13 mouse cellular contexts compared by ENCODE assay signal in the genomic region with DNA sequence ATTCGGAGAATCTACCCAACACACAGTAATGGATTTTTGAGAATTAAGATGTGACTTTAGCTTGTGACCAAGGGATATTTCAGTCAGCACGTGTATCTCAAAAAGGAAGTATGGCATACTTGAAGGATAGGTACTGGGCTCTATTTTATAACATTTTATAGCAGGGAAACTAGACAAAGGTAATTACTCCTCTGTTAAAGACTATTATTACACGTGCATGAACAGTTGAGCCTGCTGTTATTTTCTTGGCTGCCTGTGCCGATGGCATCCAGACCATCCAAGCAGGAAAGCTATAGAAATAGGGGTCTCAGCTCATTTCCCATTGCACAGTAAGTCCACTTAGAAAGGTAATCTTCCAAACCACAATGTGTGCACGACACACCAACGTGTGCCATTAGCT.
DNase-seq lines count a peak whose midpoint lies in the region; ATAC-seq and TF ChIP-seq lines count a peak whose summit lies in the region.
"Had no signal": no experiment of that assay in that cellular context is flagged by ENCODE, and none has a peak within 500 bp of the region (broad histone marks: within the 10 kb centered on the region; RNA-seq: fewer than 3 reads in every experiment).

No protein-coding gene starts in this region.

- H3K4me3 ChIP-seq in hindbrain, embryonic 13.5 days, result no peak overlapping the region
- no peak overlapping the region for H3K4me3 ChIP-seq in hindbrain, embryonic 11.5 days (ENCODE audit: low read depth, low read length)
- no peak overlapping the region for H3K4me3 ChIP-seq in embryonic facial prominence, embryonic 15.5 days (replicated peaks)
- no peak overlapping the region for H3K4me3 ChIP-seq in forebrain, postnatal 0 days (ENCODE audit: low read depth, low read length)
- H3K4me3 ChIP-seq in neural tube, embryonic 13.5 days, result no peak overlapping the region
- H3K4me3 ChIP-seq: midbrain, embryonic 10.5 days had no signal

- DNase-seq in hindbrain, embryonic 11.5 days (ENCODE audit: low spot score), result no peak
- peak; percentile 23 for DNase-seq in forebrain, postnatal 0 days
- DNase-seq in urinary bladder, postnatal 10 days (ENCODE audit: low spot score), result no peak
- DNase-seq in adrenal gland, postnatal 36 days, result no peak
- DNase-seq: adrenal gland, postnatal 14 days; cerebellum, adult 11 months; layer of hippocampus, postnatal 36 days had no signal

- peak overlapping the region; percentile 27 for H3K4me2 ChIP-seq in hindbrain, embryonic 13.5 days
- H3K4me2 ChIP-seq in hindbrain, embryonic 11.5 days (replicated peaks; ENCODE audit: low read depth, low read length), result no peak overlapping the region
- peak overlapping the region; percentile 15; the same call in 1 of the 2 replicates for H3K4me2 ChIP-seq in embryonic facial prominence, embryonic 15.5 days (replicated peaks)
- H3K4me2 ChIP-seq in forebrain, postnatal 0 days (ENCODE audit: low read depth), result peak overlapping the region; percentile 32
- peak overlapping the region; percentile 49 for H3K4me2 ChIP-seq in neural tube, embryonic 13.5 days
- H3K4me2 ChIP-seq: liver, embryonic 11.5 days had no signal

- no peaks in the 10 kb centered on the region for H3K27me3 ChIP-seq in hindbrain, embryonic 13.5 days
- H3K27me3 ChIP-seq in hindbrain, embryonic 11.5 days (ENCODE audit: control insufficient read depth, insufficient read depth, low read length), result no peaks in the 10 kb centered on the region
- H3K27me3 ChIP-seq in embryonic facial prominence, embryonic 15.5 days, result no peaks in the 10 kb centered on the region
- H3K27me3 ChIP-seq in forebrain, postnatal 0 days (ENCODE audit: insufficient read depth, low read length), result no peaks in the 10 kb centered on the region
- H3K27me3 ChIP-seq in neural tube, embryonic 13.5 days, result no peaks in the 10 kb centered on the region

- H3K4me1 ChIP-seq in hindbrain, embryonic 13.5 days (replicated peaks), result peaks cover 15% of the 10 kb centered on the region
- no peaks in the 10 kb centered on the region for H3K4me1 ChIP-seq in hindbrain, embryonic 11.5 days (replicated peaks; ENCODE audit: control insufficient read depth, insufficient read depth, low read length)
- H3K4me1 ChIP-seq in embryonic facial prominence, embryonic 15.5 days, result peaks cover 4% of the 10 kb centered on the region; the same call in 1 of the 2 replicates
- peaks cover 5% of the 10 kb centered on the region; the same call in 1 of the 2 replicates for H3K4me1 ChIP-seq in forebrain, postnatal 0 days (ENCODE audit: insufficient read depth)
- H3K4me1 ChIP-seq in neural tube, embryonic 13.5 days (replicated peaks), result peaks cover 16% of the 10 kb centered on the region
- H3K4me1 ChIP-seq: midbrain, embryonic 10.5 days had no signal

- H3K9ac ChIP-seq in hindbrain, embryonic 13.5 days, result no peak overlapping the region; the same call in 1 of the 2 replicates
- H3K9ac ChIP-seq in hindbrain, embryonic 11.5 days (ENCODE audit: low read depth, low read length), result no peak overlapping the region
- H3K9ac ChIP-seq in embryonic facial prominence, embryonic 15.5 days, result no peak overlapping the region
- H3K9ac ChIP-seq in forebrain, postnatal 0 days, result no peak overlapping the region
- H3K9ac ChIP-seq in neural tube, embryonic 13.5 days, result no peak overlapping the region

- no peak for ATAC-seq in hindbrain, embryonic 13.5 days (ENCODE audit: low FRiP score)
- ATAC-seq in hindbrain, embryonic 11.5 days (ENCODE audit: low FRiP score), result no peak
- ATAC-seq in embryonic facial prominence, embryonic 15.5 days (ENCODE audit: insufficient number of reproducible peaks, low FRiP score, low TSS enrichment, low read depth), result no peak
- ATAC-seq in forebrain, postnatal 0 days, result peak; percentile 8; the same call in 1 of the 2 replicates
- ATAC-seq in neural tube, embryonic 13.5 days (ENCODE audit: low read depth), result peak; percentile 44; the same call in 1 of the 2 replicates
- ATAC-seq: lung, postnatal 0 days had no signal

- WGBS in hindbrain, embryonic 13.5 days, result 62% methylated on average over 6 of the region's 6 CpGs
- 79% methylated on average over 6 of the region's 6 CpGs for WGBS in hindbrain, embryonic 11.5 days
- WGBS in embryonic facial prominence, embryonic 15.5 days, result 60% methylated on average over 6 of the region's 6 CpGs
- 39% methylated on average over 6 of the region's 6 CpGs for WGBS in forebrain, postnatal 0 days
- 25% methylated on average over 6 of the region's 6 CpGs for WGBS in neural tube, embryonic 13.5 days

- TF ChIP-seq CTCF in forebrain, postnatal 0 days (IDR thresholded peaks at IDR 0.05; ENCODE audit: low read depth), result no peak

- peak overlapping the region; percentile 66; the same call in 1 of the 2 replicates for H3K27ac ChIP-seq in hindbrain, embryonic 13.5 days
- H3K27ac ChIP-seq in hindbrain, embryonic 11.5 days (ENCODE audit: low read depth, low read length), result no peak overlapping the region
- no peak overlapping the region for H3K27ac ChIP-seq in embryonic facial prominence, embryonic 15.5 days (replicated peaks)
- H3K27ac ChIP-seq in forebrain, postnatal 0 days (ENCODE audit: low read depth, low read length), result no peak overlapping the region
- H3K27ac ChIP-seq in neural tube, embryonic 13.5 days (replicated peaks), result no peak overlapping the region
- H3K27ac ChIP-seq: midbrain, embryonic 10.5 days had no signal

- H3K9me3 ChIP-seq in hindbrain, embryonic 13.5 days, result no peaks in the 10 kb centered on the region
- no peaks in the 10 kb centered on the region for H3K9me3 ChIP-seq in hindbrain, embryonic 11.5 days (ENCODE audit: control insufficient read depth, low read length)
- H3K9me3 ChIP-seq in embryonic facial prominence, embryonic 15.5 days (replicated peaks), result no peaks in the 10 kb centered on the region
- no peaks in the 10 kb centered on the region for H3K9me3 ChIP-seq in forebrain, postnatal 0 days (ENCODE audit: low read length)
- no peaks in the 10 kb centered on the region for H3K9me3 ChIP-seq in neural tube, embryonic 13.5 days
- H3K9me3 ChIP-seq: midbrain, embryonic 10.5 days had no signal

- H3K36me3 ChIP-seq in hindbrain, embryonic 13.5 days, result no peaks in the 10 kb centered on the region
- H3K36me3 ChIP-seq in hindbrain, embryonic 11.5 days (ENCODE audit: control insufficient read depth, insufficient read depth, low read length), result no peaks in the 10 kb centered on the region
- no peaks in the 10 kb centered on the region for H3K36me3 ChIP-seq in embryonic facial prominence, embryonic 15.5 days
- H3K36me3 ChIP-seq in forebrain, postnatal 0 days (ENCODE audit: insufficient read depth), result no peaks in the 10 kb centered on the region
- H3K36me3 ChIP-seq in neural tube, embryonic 13.5 days, result no peaks in the 10 kb centered on the region
- H3K36me3 ChIP-seq: midbrain, embryonic 10.5 days had no signal

Comparison
In these comparisons a context has a peak if more than half of its experiments do, and no peak if none do; other contexts are left out.
1. ATAC-seq: peak in forebrain, postnatal 0 days (single experiment) and neural tube, embryonic 13.5 days (single experiment); none in hindbrain, embryonic 13.5 days (single experiment), hindbrain, embryonic 11.5 days (single experiment) and embryonic facial prominence, embryonic 15.5 days (single experiment).